ENCODE assay signal across 9 mouse cellular contexts in genomic region chr7:80457241-80457640, GRCm38 (mm10). TPM values are rescaled to one million over a fixed set of nuclear protein-coding genes. Genes with fewer than 3 reads are reported as not detected.
DNase-seq lines count a peak whose midpoint lies in the region; ATAC-seq and TF ChIP-seq lines count a peak whose summit lies in the region.
"Had no signal": no experiment of that assay in that cellular context is flagged by ENCODE, and none has a peak within 500 bp of the region (broad histone marks: within the 10 kb centered on the region; RNA-seq: fewer than 3 reads in every experiment).

No protein-coding gene starts in this region.

- 78% methylated on average over 6 of the region's 6 CpGs for WGBS in hindbrain, embryonic 13.5 days
- WGBS in hindbrain, embryonic 12.5 days, result 88% methylated on average over 6 of the region's 6 CpGs
- WGBS in heart, postnatal 0 days, result 48% methylated on average over 6 of the region's 6 CpGs
- WGBS in macrophage (ENCODE audit: missing documents), result 6% methylated on average over 6 of the region's 6 CpGs
- WGBS in midbrain, embryonic 15.5 days, result 90% methylated on average over 6 of the region's 6 CpGs

- no peak overlapping the region for H3K4me3 ChIP-seq in hindbrain, embryonic 13.5 days
- no peak overlapping the region for H3K4me3 ChIP-seq in hindbrain, embryonic 12.5 days
- H3K4me3 ChIP-seq in bone marrow macrophage, adult 2 months (ENCODE audit: insufficient read depth, low read length), result no peak overlapping the region
- H3K4me3 ChIP-seq in heart, postnatal 0 days (ENCODE audit: low read depth, low read length), result no peak overlapping the region
- no peak overlapping the region for H3K4me3 ChIP-seq in macrophage (ENCODE audit: inconsistent target)
- H3K4me3 ChIP-seq in midbrain, embryonic 15.5 days, result no peak overlapping the region

- H3K79me2 ChIP-seq in macrophage (ENCODE audit: inconsistent target), result no peaks in the 10 kb centered on the region

- H3K9ac ChIP-seq in hindbrain, embryonic 13.5 days, result peak overlapping the region; percentile 9; the same call in 1 of the 2 replicates
- no peak overlapping the region for H3K9ac ChIP-seq in hindbrain, embryonic 12.5 days
- H3K9ac ChIP-seq in heart, postnatal 0 days (replicated peaks; ENCODE audit: low read depth, low read length), result no peak overlapping the region
- H3K9ac ChIP-seq in midbrain, embryonic 15.5 days, result no peak overlapping the region

- no peak for ATAC-seq in hindbrain, embryonic 13.5 days (ENCODE audit: low FRiP score)
- no peak for ATAC-seq in hindbrain, embryonic 12.5 days (ENCODE audit: low FRiP score)
- ATAC-seq in heart, postnatal 0 days (ENCODE audit: insufficient read depth, low read depth), result 0 out of 2 replicates have a peak, but pooled peaks have one; percentile 30
- ATAC-seq in midbrain, embryonic 15.5 days (replicated peaks), result no peak

- TF ChIP-seq EP300 in heart, postnatal 0 days (IDR thresholded peaks at IDR 0.05; ENCODE audit: low read depth), result no peak

- no peaks in the 10 kb centered on the region for H3K27me3 ChIP-seq in hindbrain, embryonic 13.5 days
- no peaks in the 10 kb centered on the region for H3K27me3 ChIP-seq in hindbrain, embryonic 12.5 days
- H3K27me3 ChIP-seq in heart, postnatal 0 days (ENCODE audit: control insufficient read depth, insufficient read depth, low read length), result no peaks in the 10 kb centered on the region
- no peaks in the 10 kb centered on the region for H3K27me3 ChIP-seq in midbrain, embryonic 15.5 days (replicated peaks)

- DNase-seq in heart, postnatal 0 days (ENCODE audit: low spot score), result no peak
- no peak for DNase-seq in frontal cortex, postnatal 14 days (ENCODE audit: low spot score in 2 of 2)
- DNase-seq in cerebellum, postnatal 14 days, result no peak
- DNase-seq: cerebellum, adult 11 months had no signal

- no peak overlapping the region for H3K27ac ChIP-seq in hindbrain, embryonic 13.5 days
- H3K27ac ChIP-seq in hindbrain, embryonic 12.5 days, result no peak overlapping the region
- H3K27ac ChIP-seq in bone marrow macrophage, adult 2 months (ENCODE audit: insufficient read depth, low read depth, low read length), result peak overlapping the region; percentile 62
- H3K27ac ChIP-seq in heart, postnatal 0 days (ENCODE audit: low read depth), result peak overlapping the region; percentile 53
- H3K27ac ChIP-seq in macrophage, result peak overlapping the region; percentile 83
- H3K27ac ChIP-seq in midbrain, embryonic 15.5 days, result no peak overlapping the region

- H3K9me3 ChIP-seq in hindbrain, embryonic 13.5 days, result no peaks in the 10 kb centered on the region
- H3K9me3 ChIP-seq in hindbrain, embryonic 12.5 days (replicated peaks), result no peaks in the 10 kb centered on the region
- H3K9me3 ChIP-seq in heart, postnatal 0 days (replicated peaks; ENCODE audit: control insufficient read depth, low read length), result no peaks in the 10 kb centered on the region
- H3K9me3 ChIP-seq in midbrain, embryonic 15.5 days, result no peaks in the 10 kb centered on the region

- no peaks in the 10 kb centered on the region for H3K4me1 ChIP-seq in hindbrain, embryonic 13.5 days (replicated peaks)
- no peaks in the 10 kb centered on the region for H3K4me1 ChIP-seq in hindbrain, embryonic 12.5 days
- H3K4me1 ChIP-seq in bone marrow macrophage, adult 2 months (ENCODE audit: control insufficient read depth, insufficient read depth, low read length), result peaks cover 46% of the 10 kb centered on the region
- peaks cover 21% of the 10 kb centered on the region for H3K4me1 ChIP-seq in heart, postnatal 0 days (ENCODE audit: control insufficient read depth, insufficient read depth)
- H3K4me1 ChIP-seq in midbrain, embryonic 15.5 days, result no peaks in the 10 kb centered on the region

- H3K36me3 ChIP-seq in hindbrain, embryonic 13.5 days, result peaks cover 38% of the 10 kb centered on the region
- H3K36me3 ChIP-seq in hindbrain, embryonic 12.5 days, result peaks cover 50% of the 10 kb centered on the region
- peaks cover 4% of the 10 kb centered on the region; the same call in 1 of the 2 replicates for H3K36me3 ChIP-seq in heart, postnatal 0 days (replicated peaks; ENCODE audit: control insufficient read depth, insufficient read depth, low read length)
- H3K36me3 ChIP-seq in macrophage (ENCODE audit: inconsistent target), result no peaks in the 10 kb centered on the region
- H3K36me3 ChIP-seq in midbrain, embryonic 15.5 days (replicated peaks), result 0 out of 2 replicates have a peak, but pooled peaks cover 5% of the 10 kb centered on the region

- no peak for TF ChIP-seq CTCF in bone marrow macrophage, adult 2 months (IDR thresholded peaks at IDR 0.05; ENCODE audit: low read depth, low read length)
- no peak for TF ChIP-seq CTCF in heart, postnatal 0 days (IDR thresholded peaks at IDR 0.05; ENCODE audit: low read depth)

- no peak for TF ChIP-seq POLR2A in bone marrow macrophage, adult 2 months (IDR thresholded peaks at IDR 0.05; ENCODE audit: borderline replicate concordance, low read depth, low read length)

- no peak overlapping the region for H3K4me2 ChIP-seq in hindbrain, embryonic 13.5 days
- H3K4me2 ChIP-seq in hindbrain, embryonic 12.5 days (replicated peaks), result no peak overlapping the region
- H3K4me2 ChIP-seq in heart, postnatal 0 days (ENCODE audit: low read depth, low read length), result no peak overlapping the region
- no peak overlapping the region for H3K4me2 ChIP-seq in midbrain, embryonic 15.5 days

RNA-seq across cellular contexts. Expression of gene Furin, which starts 52.0 kb away (rescaled TPM):
- polyA plus RNA-seq in hindbrain, embryonic 13.5 days (2015; fragmentation: Nextera tagmentation; extraction: Ambion mirVana), result 4.0 and 4.7 TPM in 2 replicates
- 6.1 and 6.9 TPM in 2 replicates for polyA plus RNA-seq in hindbrain, embryonic 12.5 days (2016; fragmentation: Nextera tagmentation; extraction: Ambion mirVana)
- 70.6 and 73.7 TPM in 2 replicates for polyA plus RNA-seq in bone marrow macrophage, adult 2 months (2012; ENCODE audit: insufficient read depth, insufficient read length, missing spikeins)
- 67.6 and 79.0 TPM in 2 replicates for total RNA-seq in heart, postnatal 0 days (2014; rRNA removed; ENCODE audit: low replicate concordance)
- 16.9 and 18.9 TPM in 2 replicates for polyA plus RNA-seq in heart, postnatal 0 days (2015; fragmentation: Nextera tagmentation; extraction: Ambion mirVana)
- 100 to 1,000 TPM in 15 of 26 experiments, 10 to 100 TPM in 11; 45.1 to 380 (median 113) TPM for total RNA-seq in macrophage (2018; cell fraction: chromatin; rRNA removed)
- 100 to 1,000 TPM in 8 of 26 experiments, 10 to 100 TPM in 18; 48.1 to 244 (median 82.1) TPM for total RNA-seq in macrophage (2018; cell fraction: cytosol; rRNA removed)
- total RNA-seq in macrophage (2018; cell fraction: nucleus; rRNA removed), result 100 to 1,000 TPM in 22 of 26 experiments, 10 to 100 TPM in 4; 71.1 to 321 (median 139) TPM
- polyA plus RNA-seq in macrophage (2018), result 37.1 to 65.0 TPM (median 49.0 TPM) in 3 replicates
- polyA plus RNA-seq in midbrain, embryonic 15.5 days (2015; fragmentation: Nextera tagmentation; extraction: Ambion mirVana), result 5.7 and 6.3 TPM in 2 replicates

Comparison
In these comparisons a context has a peak if more than half of its experiments do, and no peak if none do; other contexts are left out.
1. H3K27ac ChIP-seq: peak in bone marrow macrophage, adult 2 months (single experiment), heart, postnatal 0 days (single experiment) and macrophage (single experiment); none in hindbrain, embryonic 13.5 days (single experiment), hindbrain, embryonic 12.5 days (single experiment) and midbrain, embryonic 15.5 days (single experiment).